Mouse (Mus musculus) gastrocnemius, postnatal 36 days (tissue): Measurements from ENCODE around the gene Col16a1. TPM values are rescaled to one million over a fixed set of nuclear protein-coding genes. Genes with fewer than 3 reads are reported as not detected.

Source experiments
- DNase-seq, 2 experiments: peaks; one replicate each; pipeline ENCODE4 v3.0.0; 2022
- intact Hi-C: fragments of 180-260 bp; cut with DNase I; formaldehyde crosslinking; loops from one replicate; pipeline ENCODE4 v1.15.1; 2025
- total RNA-seq, 2 experiments: library from RNA; stranded (reverse); gene quantifications; 2 replicates each; pipeline ENCODE4 v1.2.3; 2021

Gene Col16a1
- total RNA-seq, 2 experiments from 2014 or later: 6.9 to 7.7 TPM

DNA sequence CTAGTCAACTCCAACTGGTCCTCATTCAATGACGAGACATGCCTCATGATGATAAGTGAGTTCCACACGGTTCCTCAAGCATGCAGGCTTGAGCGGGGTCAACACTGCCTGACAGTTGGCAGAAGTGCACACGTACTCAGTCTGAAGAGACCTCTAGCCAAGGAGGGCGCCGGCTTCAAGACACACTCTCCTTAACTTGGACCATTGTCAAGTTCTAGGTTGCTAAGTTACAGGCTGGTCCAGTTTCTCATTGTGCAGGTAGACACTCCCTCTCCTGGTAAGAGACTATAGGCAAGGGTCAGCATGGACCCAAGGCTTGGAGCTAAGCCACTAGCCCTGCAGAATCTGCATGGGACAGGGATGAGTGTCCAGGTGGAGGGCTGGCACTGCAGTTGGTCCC, 77.5 kb downstream of the Col16a1 start:
- intact Hi-C loops: loop anchor here (2.0 kb wide), 1 partner anchor 44 kb away; no protein-coding TSS in a partner anchor
- DNase-seq: no peak

DNA sequence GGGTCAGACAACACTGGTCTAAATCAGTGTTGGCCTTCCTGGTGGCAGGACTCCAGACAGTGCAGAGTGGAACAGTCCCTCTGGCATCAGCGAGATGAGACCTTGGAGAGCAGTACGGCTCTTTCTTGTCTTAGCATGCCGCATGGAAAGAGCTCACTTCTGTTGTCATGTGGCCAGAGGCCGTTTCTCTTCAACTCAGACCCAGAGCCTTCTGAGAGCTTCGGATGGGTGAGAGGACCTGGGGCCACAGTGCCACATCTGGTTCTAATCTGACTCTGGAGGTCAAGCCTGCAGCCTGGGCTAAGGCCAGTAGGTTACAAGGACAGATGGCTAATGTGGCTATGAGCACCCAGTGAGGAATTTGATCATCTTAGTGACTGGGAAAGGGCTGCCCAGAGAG, 78.3 kb downstream of the Col16a1 start:
- intact Hi-C loops: loop anchor here (2.0 kb wide), 1 partner anchor 43 kb away; no protein-coding TSS in a partner anchor
- no peak for DNase-seq

DNA sequence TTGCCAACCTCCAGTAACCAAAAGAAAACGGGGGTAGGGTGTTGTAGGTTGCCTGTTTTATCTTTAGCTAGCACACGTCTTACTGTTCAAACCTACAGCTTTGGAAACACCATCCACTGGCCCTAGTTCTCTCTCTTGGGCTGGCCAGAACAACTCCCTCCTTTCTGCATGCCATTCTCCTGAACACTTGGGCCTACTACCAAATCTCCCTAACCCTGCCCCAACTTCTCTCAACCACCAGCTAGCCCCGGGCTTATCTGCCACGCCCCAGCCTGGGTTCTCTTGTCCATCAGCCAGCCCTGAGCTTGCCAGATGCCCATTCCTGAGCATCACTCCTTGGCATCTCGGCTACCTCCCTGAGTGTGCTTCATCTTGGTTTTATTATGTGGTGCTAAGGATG, 81.3 kb downstream of the Col16a1 start:
- intact Hi-C loops: no loop called here
- DNase-seq: no peak

DNA sequence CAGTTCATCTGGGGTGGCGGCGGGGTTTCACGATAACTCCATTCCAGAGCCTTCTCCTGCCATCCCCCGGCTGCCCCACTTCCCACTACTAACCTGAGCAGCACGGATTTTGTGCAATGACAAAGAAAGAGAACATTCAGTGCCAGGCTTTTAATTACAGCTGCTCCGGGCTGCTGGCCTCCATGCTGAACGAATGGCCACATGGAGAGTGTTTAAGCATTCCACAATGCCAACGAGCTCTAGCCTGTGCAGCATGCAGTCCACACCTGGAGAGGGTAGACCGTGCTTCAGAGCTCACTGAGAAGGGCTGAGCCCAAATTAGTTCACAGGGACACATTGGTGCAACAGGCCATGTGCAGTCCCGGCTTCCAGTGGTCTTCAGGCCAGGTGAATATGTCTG, 82.4 kb downstream of the Col16a1 start:
- intact Hi-C loops: no loop called here
- DNase-seq: no peak

- DNase-seq: no peak
- intact Hi-C loops: no loop called here
Measured at GRCm38 (mm10) chr4:130130641-130131350, 83.2 kb downstream of the Col16a1 start.

DNA sequence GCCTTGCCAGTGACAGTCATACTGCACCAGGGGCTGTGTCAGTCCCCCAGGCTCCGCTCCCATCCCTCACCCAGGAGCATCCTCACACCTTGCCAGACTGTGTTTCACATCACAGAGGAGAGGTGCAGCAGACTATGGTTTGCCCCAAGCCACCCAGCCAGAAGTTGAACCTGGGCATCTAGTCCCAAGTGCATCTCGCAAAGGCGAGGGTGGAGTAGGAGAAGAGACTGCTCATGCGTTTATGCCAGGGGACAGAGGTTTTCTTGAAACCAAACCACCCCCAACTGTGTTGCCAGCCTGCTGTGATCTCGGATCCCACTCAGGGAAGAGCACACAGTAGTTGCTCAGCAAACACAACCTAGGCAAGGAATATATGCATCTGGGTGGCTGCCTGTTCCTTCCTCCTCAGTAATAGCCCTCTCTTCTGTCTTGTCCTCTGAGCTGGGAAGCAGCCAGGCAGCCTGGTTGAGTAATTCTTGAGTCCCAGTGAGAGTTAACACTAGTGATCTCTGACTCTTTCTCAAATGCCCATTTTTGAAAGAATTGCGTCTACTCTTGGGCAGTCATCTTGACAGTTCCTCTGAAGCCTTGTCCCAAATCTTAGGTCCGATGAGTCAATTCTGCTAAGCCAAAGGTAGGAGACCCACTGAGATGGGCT, 83.9 kb downstream of the Col16a1 start:
- DNase-seq: no peak
- intact Hi-C loops: no loop called here

- intact Hi-C loops: no loop called here
- no peak for DNase-seq
Measured at GRCm38 (mm10) chr4:130133399-130133798, 85.8 kb downstream of the Col16a1 start.

DNA sequence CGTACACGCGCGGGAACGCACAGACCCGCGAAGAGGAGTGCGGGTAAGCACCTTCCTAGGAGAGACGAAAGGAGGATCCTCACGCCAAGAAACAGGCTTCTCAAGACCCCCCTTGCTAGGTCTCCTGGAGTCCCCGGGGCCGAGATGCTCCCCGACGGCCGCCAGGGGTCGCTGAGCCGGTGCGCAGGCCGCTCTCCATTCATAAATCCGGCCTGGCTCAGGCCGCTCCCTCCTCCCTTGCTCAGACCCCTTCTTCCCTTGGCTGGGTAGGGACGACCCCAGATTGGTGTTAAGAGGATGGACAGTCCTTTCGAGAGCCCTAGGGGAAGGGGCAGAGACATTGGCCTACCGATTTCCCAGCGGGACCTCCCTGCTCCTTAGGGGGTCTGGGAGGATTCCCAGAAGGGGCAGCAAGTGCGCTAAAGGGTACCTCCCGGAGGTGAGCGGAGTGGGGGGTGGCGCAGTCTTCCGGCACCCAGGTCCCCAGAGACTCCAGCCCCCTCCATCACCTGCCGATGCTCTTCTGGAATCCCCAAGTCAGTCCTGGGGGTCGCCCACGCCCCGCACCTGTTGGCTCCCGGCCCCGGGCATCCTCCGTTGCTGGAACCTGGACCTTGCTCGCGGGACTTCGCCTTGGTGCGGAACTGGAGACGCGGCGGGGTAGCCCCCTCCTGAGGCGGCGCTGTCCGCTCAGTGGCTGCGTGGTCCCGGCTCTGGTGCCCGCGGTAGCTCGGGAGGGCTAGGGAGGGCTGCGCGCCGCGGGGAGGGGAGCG, 91.0 kb downstream of the Col16a1 start:
- intact Hi-C loops: loop anchor here (1.0 kb wide), 1 partner anchor 51 kb away; no protein-coding TSS in a partner anchor
- peak; percentile 42 to 58 for DNase-seq

DNA sequence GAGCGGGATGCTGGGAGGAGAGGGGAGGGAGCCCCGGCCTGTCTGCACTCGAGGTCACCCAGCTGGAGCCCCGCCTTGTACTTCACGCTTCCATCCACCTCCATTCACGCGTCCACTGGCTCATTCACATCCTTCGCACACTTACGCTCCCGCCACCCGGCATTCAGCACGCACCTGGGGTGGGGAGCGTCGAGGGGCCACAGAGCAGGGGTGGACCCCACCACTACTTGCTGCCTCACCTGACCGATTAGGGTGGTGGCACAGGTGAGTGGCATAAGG, 91.5 kb downstream of the Col16a1 start, which contains the start of gene Hcrtr1:
TSS of gene Hcrtr1 (minus strand) at position 146 of the 279 bp plus-strand sequence.
- no peak for DNase-seq
- intact Hi-C loops: no loop called here

DNA sequence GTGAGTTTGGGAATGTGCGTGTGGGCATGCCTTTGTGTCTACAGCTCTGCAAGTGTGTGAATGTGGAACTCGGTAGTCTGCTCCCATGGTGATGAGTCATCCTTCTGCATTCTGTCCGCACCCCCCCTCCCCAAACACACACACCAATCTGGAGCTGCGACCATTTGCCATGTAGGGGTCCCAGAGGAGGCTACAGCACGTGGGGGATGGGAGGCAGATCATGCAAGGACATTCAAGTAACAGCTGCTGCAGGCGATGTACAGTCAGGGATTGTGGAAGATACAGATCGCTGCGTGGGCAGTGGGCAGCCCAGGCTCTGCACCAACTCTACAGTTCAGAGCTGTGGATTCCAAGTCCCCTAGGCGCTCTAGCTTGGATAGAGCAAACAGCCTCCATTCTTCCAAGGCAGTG, 93.4 kb downstream of the Col16a1 start:
- intact Hi-C loops: no loop called here
- no peak for DNase-seq

GRCm38 (mm10) chr4:130141786-130142185, 94.1 kb downstream of the Col16a1 start:
- DNase-seq: no peak
- intact Hi-C loops: no loop called here

DNA sequence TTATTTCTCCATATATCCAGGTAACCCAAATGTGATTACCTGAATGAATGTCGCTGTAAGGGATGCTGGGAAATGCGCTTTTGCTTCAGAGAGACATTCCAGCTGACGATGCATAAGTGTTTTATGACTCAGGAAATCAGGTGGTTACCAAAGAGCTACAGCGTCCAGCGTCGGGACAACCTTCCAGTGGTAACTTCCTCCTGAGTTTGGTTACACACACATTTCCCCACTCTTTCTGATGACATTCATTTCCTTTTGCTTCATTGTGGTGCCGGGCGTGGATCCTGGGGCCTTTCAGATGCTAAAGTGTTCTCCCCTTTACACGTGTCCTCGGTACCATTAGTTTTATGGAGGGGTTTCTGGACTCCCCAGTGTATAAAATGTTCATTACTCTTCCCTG, 100.8 kb downstream of the Col16a1 start:
- DNase-seq: no peak
- intact Hi-C loops: no loop called here

Other genes starting within 250 kb of the Col16a1 start
- gene Ptp4a2, start 236.6 kb upstream of the Col16a1 start, total RNA-seq: 100 to 1,000 TPM; 615 to 657 TPM
- gene Spocd1, start 118.6 kb upstream of the Col16a1 start, total RNA-seq: not detected
- gene Adgrb2, start 63.0 kb upstream of the Col16a1 start, total RNA-seq: 1 to 10 TPM in 1 of 2 experiments, under 1 TPM in 1; 0.54 to 1.2 TPM
- 10 to 100 TPM; 32.0 to 34.3 TPM for gene Pef1, start 54.7 kb downstream of the Col16a1 start, total RNA-seq
- not detected for gene Hcrtr1, start 91.5 kb downstream of the Col16a1 start, total RNA-seq
- gene Tinagl1, start 127.3 kb downstream of the Col16a1 start, total RNA-seq: 10 to 100 TPM; 17.0 to 28.2 TPM
- gene Gm853, start 174.6 kb downstream of the Col16a1 start, total RNA-seq: not detected
- 10 to 100 TPM; 55.4 to 76.6 TPM for gene Serinc2, start 231.4 kb downstream of the Col16a1 start, total RNA-seq